Mouse (Mus musculus): Measurements from ENCODE around the gene Rnf11.

DNA sequence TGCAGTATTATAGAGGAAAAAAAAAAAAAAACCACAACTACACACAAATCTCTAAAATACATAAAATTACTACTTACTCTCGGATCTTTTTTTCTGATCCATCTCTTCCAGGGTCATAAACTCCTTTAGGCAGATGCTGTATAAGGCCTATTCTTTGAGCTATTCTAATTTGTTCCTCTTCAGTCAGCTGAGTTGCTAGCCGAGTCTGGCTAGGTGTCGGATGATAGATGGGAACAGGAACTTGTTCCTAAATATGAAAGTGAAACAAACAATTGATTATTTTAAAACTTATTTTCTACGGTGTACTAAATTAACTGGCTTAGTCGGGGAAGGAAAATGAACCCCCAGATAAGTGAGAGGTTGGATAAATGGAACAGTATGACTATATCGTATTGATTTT, 27.7 kb downstream of the Rnf11 start:
- TF ChIP-seq POLR2A (IDR thresholded peaks at IDR 0.05; ENCODE audit: control insufficient read depth in 1 of 2, insufficient read depth in 1 of 2, low read depth in 1 of 2, low read length in 2 of 2, poor library complexity in 1 of 2) (no peak), CTCF (IDR thresholded peaks at IDR 0.05 in 2 of 3, conservative IDR thresholded peaks at IDR 0.05 in 1 of 3; ENCODE audit: control insufficient read depth in 1 of 3, insufficient read depth in 1 of 3, low read depth in 2 of 3, low read length in 3 of 3, poor library complexity in 1 of 3, severe bottlenecking in 1 of 3) (no peak), MAZ (IDR thresholded peaks at IDR 0.05; ENCODE audit: low read depth, low read length) (no peak), TAL1 (IDR thresholded peaks at IDR 0.05; ENCODE audit: low read length) (no peak), CHD2 (IDR thresholded peaks at IDR 0.05; ENCODE audit: low read length) (no peak), USF1 (IDR thresholded peaks at IDR 0.05; ENCODE audit: low read depth, low read length) (no peak), UBTF (IDR thresholded peaks at IDR 0.05; ENCODE audit: borderline replicate concordance, insufficient read depth, low read depth, low read length) (no peak), ZMIZ1 (IDR thresholded peaks at IDR 0.05; ENCODE audit: low read depth, low read length) (no peak), SMC3 (IDR thresholded peaks at IDR 0.05; ENCODE audit: low read depth, low read length) (no peak)
